Mouse (Mus musculus) ES-E14 (cell line): Measurements from ENCODE around the gene Cenpt.

ENCODE experiments used
- CHD2 ChIP-seq: IDR thresholded peaks from 2 replicates; pipeline ENCODE4 v1.6.1; 2014; ENCODE audit warnings: mild to moderate bottlenecking, low read depth, low read length, inconsistent platforms
- HCFC1 ChIP-seq: IDR thresholded peaks from 2 replicates; pipeline ENCODE4 v1.6.1; 2012; ENCODE audit warnings: low read length, inconsistent platforms, borderline replicate concordance; ENCODE audit not compliant: insufficient read depth
- ZNF384 ChIP-seq: IDR thresholded peaks from 2 replicates; pipeline ENCODE4 v1.6.1; 2012; ENCODE audit warnings: low read depth, low read length, inconsistent platforms

DNA sequence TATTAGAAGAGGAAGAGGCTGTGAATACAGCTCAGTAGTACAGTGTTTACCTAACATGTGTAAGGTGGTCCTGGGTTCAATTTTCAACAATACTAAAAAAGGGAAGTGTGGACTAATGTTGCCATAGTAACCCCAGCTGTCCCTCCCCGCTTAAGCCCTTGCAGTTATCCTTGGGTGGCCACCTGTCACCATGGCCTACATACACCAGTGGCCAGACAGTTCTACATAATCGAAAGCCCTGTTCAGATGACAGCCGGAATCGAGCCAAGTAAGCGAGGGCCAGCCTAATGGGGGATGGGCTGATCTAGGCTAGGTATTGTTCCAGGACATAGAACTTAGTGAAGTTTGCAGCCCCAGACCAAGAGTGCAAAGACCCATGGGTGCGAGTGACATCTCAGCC is 16.1 kb downstream of the Cenpt start:
- no peak for TF ChIP-seq CHD2
- TF ChIP-seq ZNF384: no peak
- TF ChIP-seq HCFC1: no peak
